Mouse (Mus musculus) brain, embryonic 14.5 days (tissue): ENCODE data around the gene Zik1. TPM values are rescaled to one million over a fixed set of nuclear protein-coding genes. Genes with fewer than 3 reads are reported as not detected.

ENCODE experiments used
- DNase-seq: peaks from one replicate; pipeline ENCODE4 v3.0.0-alpha.2; 2011; ENCODE audit warnings: low read depth
- CTCF ChIP-seq: fragments of 200-500 bp; IDR thresholded peaks from 2 replicates; pipeline ENCODE4 v1.5.1; 2012; ENCODE audit warnings: inconsistent platforms, mild to moderate bottlenecking, moderate library complexity, borderline replicate concordance; ENCODE audit not compliant: insufficient read depth, insufficient read length; ENCODE audit errors: extremely low read depth
- POLR2A ChIP-seq: fragments of 200-500 bp; IDR thresholded peaks from 2 replicates; pipeline ENCODE4 v1.6.1; 2012; ENCODE audit warnings: mild to moderate bottlenecking, inconsistent platforms, borderline replicate concordance; ENCODE audit not compliant: poor library complexity, insufficient read depth, insufficient read length, severe bottlenecking; ENCODE audit errors: extremely low read depth
- polyA plus RNA-seq: library from polyadenylated mRNA; depleted of rRNA; stranded (reverse); fragments of >200 nt; gene quantifications from 2 replicates; pipeline ENCODE4 v1.2.3, GENCODE M21; 2012; rRNA removed

Gene Zik1
- polyA plus RNA-seq = 28.8 and 32.2 TPM in 2 replicates

GRCm38 (mm10) chr7:10494786-10495521, at the start of gene Zik1:
Gene Zik1, minus strand, starts transcription at chr7:10495394.
- TF ChIP-seq POLR2A (peak; percentile 50; the same call in 1 of the 2 replicates), CTCF (no peak)
- DNase-seq = peak; percentile 96

GRCm38 (mm10) chr7:10495578-10495977, 384 bp upstream of the Zik1 start:
- no peak for TF ChIP-seq CTCF
- TF ChIP-seq POLR2A = no peak
- no peak for DNase-seq

- TF ChIP-seq POLR2A = no peak
- no peak for TF ChIP-seq CTCF
- DNase-seq = peak; percentile 77
Observed at GRCm38 (mm10) chr7:10480588-10481233, 14.5 kb downstream of the Zik1 start.

GRCm38 (mm10) chr7:10479813-10480212, 15.4 kb downstream of the Zik1 start:
- TF ChIP-seq CTCF (no peak), POLR2A (no peak)
- no peak for DNase-seq

GRCm38 (mm10) chr7:10458166-10458565, 37.0 kb downstream of the Zik1 start:
- DNase-seq = no peak

GRCm38 (mm10) chr7:10443031-10443430, 52.2 kb downstream of the Zik1 start, which contains the start of gene Vmn1r67:
Gene Vmn1r67, plus strand, starts transcription at chr7:10443331.
- TF ChIP-seq CTCF (no peak), POLR2A (no peak)
- DNase-seq = no peak

More at GRCm38 (mm10) chr7:10458166-10458565, 37.0 kb downstream of the Zik1 start:
- no peak for TF ChIP-seq POLR2A
- TF ChIP-seq CTCF = no peak

Other genes with a start within 250 kb of the Zik1 start
- not detected in 2 replicates for gene Vmn1r66, start 217.4 kb downstream of the Zik1 start, polyA plus RNA-seq
- not detected in 2 replicates for gene Vmn1r67, start 52.1 kb downstream of the Zik1 start, polyA plus RNA-seq
- not detected in 2 replicates for gene Vmn1r68, start 63.1 kb upstream of the Zik1 start, polyA plus RNA-seq
- gene Vmn1r69, start 118.3 kb upstream of the Zik1 start, polyA plus RNA-seq = not detected in 2 replicates
- not detected in 2 replicates for gene Vmn1r70, start 136.1 kb upstream of the Zik1 start, polyA plus RNA-seq
- gene Nlrp4b, start 192.4 kb upstream of the Zik1 start, polyA plus RNA-seq = not detected in 2 replicates